Mouse (Mus musculus): ENCODE results near the gene Ugt1a2. TPM values are rescaled to one million over a fixed set of nuclear protein-coding genes. Genes with fewer than 3 reads are reported as not detected.
"Not testable (repeated sequence)": the region's sequence is repeated elsewhere in the genome, so short reads cannot be mapped to it uniquely, and the experiment has no call there.

Gene Ugt1a2
- total RNA-seq (2021), result not detected
- not detected in 2 replicates for polyA plus RNA-seq (2012; rRNA removed)
- long read RNA-seq, result 0 reads

GRCm38 (mm10) chr1:88200456-88200855, at the start of gene Ugt1a2:
Gene Ugt1a2, plus strand, starts transcription at chr1:88200601.
- no peak within 1 kb of the TSS for H3K9ac ChIP-seq (ENCODE audit: low read depth, low read length)
- H3K27me3 ChIP-seq (ENCODE audit: control insufficient read depth, insufficient read depth, low read length), result 0 out of 2 replicates have a peak, but pooled peaks cover 1% of the 10 kb centered on the region
- intact Hi-C loops (cut with DNase I), result no loop called here
- no peaks in the 10 kb centered on the region for H3K4me1 ChIP-seq (ENCODE audit: control insufficient read depth, insufficient read depth, low read length)
- TF ChIP-seq EP300 (IDR thresholded peaks at IDR 0.05; ENCODE audit: insufficient read depth, low read depth, low read length) (no peak), POLR2A (IDR thresholded peaks at IDR 0.05; ENCODE audit: insufficient read depth, low read depth, low read length) (no peak), CTCF (IDR thresholded peaks at IDR 0.05) (no peak)
- no peak within 1 kb of the TSS for H3K4me3 ChIP-seq
- WGBS, result 75% methylated on average over 7 of the region's 7 CpGs
- no peak for DNase-seq
- H3K79me2 ChIP-seq (replicated peaks; ENCODE audit: control insufficient read depth, insufficient read depth, low read length), result no peaks in the 10 kb centered on the region
- no peaks in the 10 kb centered on the region for H3K36me3 ChIP-seq (ENCODE audit: control insufficient read depth, insufficient read depth, low read length)
- no peak within 1 kb of the TSS for H3K27ac ChIP-seq

GRCm38 (mm10) chr1:88158430-88158829, 42.0 kb upstream of the Ugt1a2 start:
- H3K36me3 ChIP-seq (ENCODE audit: control insufficient read depth, insufficient read depth, low read length), result no peaks in the 10 kb centered on the region
- no peak overlapping the region for H3K9ac ChIP-seq (ENCODE audit: low read depth, low read length)
- no peaks in the 10 kb centered on the region for H3K79me2 ChIP-seq (replicated peaks; ENCODE audit: control insufficient read depth, insufficient read depth, low read length)
- no peak overlapping the region for H3K4me3 ChIP-seq
- 55% methylated on average over 2 of the region's 2 CpGs for WGBS
- no peak overlapping the region for H3K27ac ChIP-seq
- H3K27me3 ChIP-seq (ENCODE audit: control insufficient read depth, insufficient read depth, low read length), result no peaks in the 10 kb centered on the region
- H3K4me1 ChIP-seq (ENCODE audit: control insufficient read depth, insufficient read depth, low read length), result no peaks in the 10 kb centered on the region
- intact Hi-C loops (cut with DNase I), result no loop called here
- DNase-seq, result no peak
- TF ChIP-seq POLR2A (IDR thresholded peaks at IDR 0.05; ENCODE audit: insufficient read depth, low read depth, low read length), result no peak
- no peak for TF ChIP-seq EP300 (IDR thresholded peaks at IDR 0.05; ENCODE audit: insufficient read depth, low read depth, low read length)
- no peak for TF ChIP-seq CTCF (IDR thresholded peaks at IDR 0.05)

- no peak for DNase-seq
- no peaks in the 10 kb centered on the region for H3K79me2 ChIP-seq (replicated peaks; ENCODE audit: control insufficient read depth, insufficient read depth, low read length)
- no peak within 1 kb of the TSS for H3K9ac ChIP-seq (ENCODE audit: low read depth, low read length)
- H3K4me1 ChIP-seq (ENCODE audit: control insufficient read depth, insufficient read depth, low read length), result no peaks in the 10 kb centered on the region
- TF ChIP-seq POLR2A (IDR thresholded peaks at IDR 0.05; ENCODE audit: insufficient read depth, low read depth, low read length), result no peak
- TF ChIP-seq CTCF (IDR thresholded peaks at IDR 0.05), result no peak
- TF ChIP-seq EP300 (IDR thresholded peaks at IDR 0.05; ENCODE audit: insufficient read depth, low read depth, low read length), result no peak
- H3K27ac ChIP-seq, result no peak within 1 kb of the TSS
- intact Hi-C loops (cut with DNase I), result no loop called here
- H3K36me3 ChIP-seq (ENCODE audit: control insufficient read depth, insufficient read depth, low read length), result no peaks in the 10 kb centered on the region
- no peaks in the 10 kb centered on the region for H3K27me3 ChIP-seq (ENCODE audit: control insufficient read depth, insufficient read depth, low read length)
- WGBS, result 83% methylated on average over 5 of the region's 5 CpGs
- no peak within 1 kb of the TSS for H3K4me3 ChIP-seq
These were observed 34.7 kb upstream of the Ugt1a2 start, which contains the start of gene Ugt1a5 for GRCm38 (mm10) chr1:88165711-88166110. Gene Ugt1a5, plus strand, starts transcription at chr1:88166012.

GRCm38 (mm10) chr1:88172190-88172589, 28.2 kb upstream of the Ugt1a2 start:
- H3K9ac ChIP-seq (ENCODE audit: low read depth, low read length); H3K79me2 ChIP-seq (replicated peaks; ENCODE audit: control insufficient read depth, insufficient read depth, low read length); H3K27me3 ChIP-seq (ENCODE audit: control insufficient read depth, insufficient read depth, low read length); H3K4me1 ChIP-seq (ENCODE audit: control insufficient read depth, insufficient read depth, low read length); intact Hi-C loops (cut with DNase I); H3K4me3 ChIP-seq; H3K27ac ChIP-seq; H3K36me3 ChIP-seq (ENCODE audit: control insufficient read depth, insufficient read depth, low read length); DNase-seq: not testable (repeated sequence)
- WGBS, result 71% methylated on average over 7 of the region's 7 CpGs

- H3K27ac ChIP-seq, result no peak overlapping the region
- WGBS, result 84% methylated on average over 1 of the region's 1 CpGs
- DNase-seq, result no peak
These were observed 20.7 kb upstream of the Ugt1a2 start for GRCm38 (mm10) chr1:88179657-88180056.

GRCm38 (mm10) chr1:88186325-88186935, 14.0 kb upstream of the Ugt1a2 start:
- no peak for DNase-seq
- WGBS, result 88% methylated on average over 5 of the region's 5 CpGs

More at GRCm38 (mm10) chr1:88179657-88180056, 20.7 kb upstream of the Ugt1a2 start:
- no peak overlapping the region for H3K9ac ChIP-seq (ENCODE audit: low read depth, low read length)
- H3K27me3 ChIP-seq (ENCODE audit: control insufficient read depth, insufficient read depth, low read length), result no peaks in the 10 kb centered on the region
- H3K36me3 ChIP-seq (ENCODE audit: control insufficient read depth, insufficient read depth, low read length), result no peaks in the 10 kb centered on the region
- H3K79me2 ChIP-seq (replicated peaks; ENCODE audit: control insufficient read depth, insufficient read depth, low read length), result no peaks in the 10 kb centered on the region
- no peak for TF ChIP-seq CTCF (IDR thresholded peaks at IDR 0.05)
- TF ChIP-seq POLR2A (IDR thresholded peaks at IDR 0.05; ENCODE audit: insufficient read depth, low read depth, low read length), result no peak
- no peak for TF ChIP-seq EP300 (IDR thresholded peaks at IDR 0.05; ENCODE audit: insufficient read depth, low read depth, low read length)
- intact Hi-C loops (cut with DNase I), result no loop called here
- no peaks in the 10 kb centered on the region for H3K4me1 ChIP-seq (ENCODE audit: control insufficient read depth, insufficient read depth, low read length)
- no peak overlapping the region for H3K4me3 ChIP-seq

More at GRCm38 (mm10) chr1:88186325-88186935, 14.0 kb upstream of the Ugt1a2 start:
- intact Hi-C loops (cut with DNase I), result no loop called here
- no peaks in the 10 kb centered on the region for H3K27me3 ChIP-seq (ENCODE audit: control insufficient read depth, insufficient read depth, low read length)
- H3K4me3 ChIP-seq, result no peak overlapping the region
- H3K79me2 ChIP-seq (replicated peaks; ENCODE audit: control insufficient read depth, insufficient read depth, low read length), result no peaks in the 10 kb centered on the region
- H3K27ac ChIP-seq, result no peak overlapping the region
- TF ChIP-seq POLR2A (IDR thresholded peaks at IDR 0.05; ENCODE audit: insufficient read depth, low read depth, low read length) (no peak), CTCF (IDR thresholded peaks at IDR 0.05) (no peak), EP300 (IDR thresholded peaks at IDR 0.05; ENCODE audit: insufficient read depth, low read depth, low read length) (no peak)
- no peaks in the 10 kb centered on the region for H3K4me1 ChIP-seq (ENCODE audit: control insufficient read depth, insufficient read depth, low read length)
- H3K36me3 ChIP-seq (ENCODE audit: control insufficient read depth, insufficient read depth, low read length), result no peaks in the 10 kb centered on the region
- no peak overlapping the region for H3K9ac ChIP-seq (ENCODE audit: low read depth, low read length)

All from heart, adult 2 months (tissue).